Mouse (Mus musculus) CD4-positive, CD25-positive, alpha-beta regulatory T cell, adult 2 months (primary cell): ENCODE measurements at regions not wholly inside any gene's neighbourhood (a gene's known extent, or its start where the extent isn't known, plus 50 kb on each side); places are given as distances from the start of the nearest gene placed in this dataset.

Source experiments
- DNase-seq: peaks from one replicate; pipeline ENCODE4 v3.0.0-alpha.2; 2012; ENCODE audit warnings: low read depth, low spot score

- DNase-seq, result peak; percentile 20
Measured at GRCm38 (mm10) chr12:54320533-54320932, 116.9 kb upstream of the Egln3 start.

GRCm38 (mm10) chr12:54316980-54317471 lies 113.4 kb upstream of the Egln3 start:
- DNase-seq, result peak; percentile 58

GRCm38 (mm10) chr12:54316066-54316567 lies 112.5 kb upstream of the Egln3 start:
- DNase-seq, result no peak

GRCm38 (mm10) chr12:54314153-54314552 lies 110.5 kb upstream of the Egln3 start:
- no peak for DNase-seq

- DNase-seq, result peak; percentile 75
Measured at GRCm38 (mm10) chr12:54313211-54313845, 109.7 kb upstream of the Egln3 start.

GRCm38 (mm10) chr12:54312522-54313210 lies 109.0 kb upstream of the Egln3 start:
- peak; percentile 17 for DNase-seq

- peak; percentile 16 for DNase-seq
Measured at GRCm38 (mm10) chr12:54311896-54312521, 108.3 kb upstream of the Egln3 start.

- DNase-seq, result no peak
Measured at GRCm38 (mm10) chr12:54309874-54310273, 106.2 kb upstream of the Egln3 start.

- DNase-seq, result no peak
Measured at GRCm38 (mm10) chr12:54309219-54309618, 105.6 kb upstream of the Egln3 start.

GRCm38 (mm10) chr12:54305135-54305630 lies 101.5 kb upstream of the Egln3 start:
- no peak for DNase-seq

- no peak for DNase-seq
Measured at GRCm38 (mm10) chr12:54303746-54304145, 100.1 kb upstream of the Egln3 start.

- peak; percentile 16 for DNase-seq
Measured at GRCm38 (mm10) chr12:54299506-54299905, 95.8 kb upstream of the Egln3 start.

GRCm38 (mm10) chr12:54293248-54293647 lies 89.6 kb upstream of the Egln3 start:
- peak; percentile 79 for DNase-seq

- DNase-seq, result no peak
Measured at GRCm38 (mm10) chr12:54290311-54290710, 86.7 kb upstream of the Egln3 start.

GRCm38 (mm10) chr12:54288747-54289146 lies 85.1 kb upstream of the Egln3 start:
- no peak for DNase-seq

- DNase-seq, result no peak
Measured at GRCm38 (mm10) chr12:54288041-54288502, 84.4 kb upstream of the Egln3 start.

GRCm38 (mm10) chr12:54286911-54287819 lies 83.5 kb upstream of the Egln3 start:
- DNase-seq, result no peak

- DNase-seq, result no peak
Measured at GRCm38 (mm10) chr12:54283646-54284045, 80.0 kb upstream of the Egln3 start.

- DNase-seq, result no peak
Measured at GRCm38 (mm10) chr12:54283011-54283410, 79.4 kb upstream of the Egln3 start.

GRCm38 (mm10) chr12:54282281-54282921 lies 78.7 kb upstream of the Egln3 start:
- no peak for DNase-seq

GRCm38 (mm10) chr12:54280457-54280856 lies 76.8 kb upstream of the Egln3 start:
- DNase-seq, result no peak
